12 mouse cellular contexts compared by ENCODE assay signal in genomic region chr9:87452571-87452970, GRCm38 (mm10).
"Had no signal": no experiment of that assay in that cellular context is flagged by ENCODE, and none has a peak within 500 bp of the region (broad histone marks: within the 10 kb centered on the region; RNA-seq: fewer than 3 reads in every experiment).

No protein-coding gene starts in this region.

- DNase-seq: left cerebral cortex, postnatal 4 days; liver; liver, embryonic 13.5 days; liver, postnatal 0 days; lung, adult 18-20 months; lung, adult 2 months; lung, embryonic 14.5 days; lung, postnatal 10 days; lung, postnatal 14 days; lung, postnatal 36 days; lung, postnatal 4 days; midbrain, embryonic 14.5 days had no signal
